Mouse (Mus musculus): ENCODE results near the gene Pafah1b3. TPM values are rescaled to one million over a fixed set of nuclear protein-coding genes. Genes with fewer than 3 reads are reported as not detected.

Gene Pafah1b3
- total and polyA plus RNA-seq, 3 experiments = 41.3 to 79.2 (median 76.9) TPM

- Histone ChIP-seq H3K9me3 (replicated peaks) (no peaks in the 10 kb centered on the region), H3K4me1 (ENCODE audit: insufficient read depth, low read depth, low read length) (peaks cover 97% of the 10 kb centered on the region), H3K27me3 (ENCODE audit: insufficient read depth, low read length) (no peaks in the 10 kb centered on the region), H3K36me3 (replicated peaks) (peaks cover 68% of the 10 kb centered on the region), H3K4me3 (ENCODE audit: low read depth, low read length) (peak overlapping the region; percentile 61; the same call in 1 of the 2 replicates)
- TF ChIP-seq GATA2 (IDR thresholded peaks at IDR 0.05; ENCODE audit: borderline replicate concordance, low read depth, low read length) (no peak), POLR2AphosphoS5 (IDR thresholded peaks at IDR 0.05; ENCODE audit: insufficient replicate concordance, low read depth, low read length) (no peak), GATA1 (IDR thresholded peaks at IDR 0.05; ENCODE audit: borderline replicate concordance, low read length) (no peak), CTCF (IDR thresholded peaks at IDR 0.05; ENCODE audit: low read depth, low read length) (no peak)
- DNase-seq (ENCODE audit: low spot score) = no peak
- no peak for ATAC-seq (ENCODE audit: extremely low read depth, insufficient number of reproducible peaks, low FRiP score, poor library complexity, severe bottlenecking)
These were observed 22.1 kb downstream of the Pafah1b3 start for GRCm38 (mm10) chr7:25275555-25276298.

GRCm38 (mm10) chr7:25274996-25275395 lies 22.8 kb downstream of the Pafah1b3 start:
- peaks cover 97% of the 10 kb centered on the region for H3K4me1 ChIP-seq (ENCODE audit: insufficient read depth, low read depth, low read length)
- no peaks in the 10 kb centered on the region for H3K9me3 ChIP-seq (replicated peaks)
- no peaks in the 10 kb centered on the region for H3K27me3 ChIP-seq (ENCODE audit: insufficient read depth, low read length)
- no peak for ATAC-seq (ENCODE audit: extremely low read depth, insufficient number of reproducible peaks, low FRiP score, poor library complexity, severe bottlenecking)
- no peak for TF ChIP-seq GATA2 (IDR thresholded peaks at IDR 0.05; ENCODE audit: borderline replicate concordance, low read depth, low read length)
- no peak for TF ChIP-seq GATA1 (IDR thresholded peaks at IDR 0.05; ENCODE audit: borderline replicate concordance, low read length)
- H3K4me3 ChIP-seq (ENCODE audit: low read depth, low read length) = peak overlapping the region; percentile 39; the same call in 1 of the 2 replicates
- H3K36me3 ChIP-seq (replicated peaks) = peaks cover 72% of the 10 kb centered on the region
- no peak for DNase-seq (ENCODE audit: low spot score)

- no peak for TF ChIP-seq CTCF (IDR thresholded peaks at IDR 0.05; ENCODE audit: low read depth, low read length)
- no peak for TF ChIP-seq GATA1 (IDR thresholded peaks at IDR 0.05; ENCODE audit: borderline replicate concordance, low read length)
- no peak for TF ChIP-seq GATA2 (IDR thresholded peaks at IDR 0.05; ENCODE audit: borderline replicate concordance, low read depth, low read length)
- TF ChIP-seq POLR2AphosphoS5 (IDR thresholded peaks at IDR 0.05; ENCODE audit: insufficient replicate concordance, low read depth, low read length) = no peak
- no peak for TF ChIP-seq TAL1 (conservative IDR thresholded peaks at IDR 0.05; ENCODE audit: low read depth, low read length)
- peak; percentile 46 for DNase-seq (ENCODE audit: low spot score)
- peak overlapping the region; percentile 39; the same call in 1 of the 2 replicates for H3K4me3 ChIP-seq (ENCODE audit: low read depth, low read length)
- H3K9me3 ChIP-seq (replicated peaks) = no peaks in the 10 kb centered on the region
- no peaks in the 10 kb centered on the region for H3K27me3 ChIP-seq (ENCODE audit: insufficient read depth, low read length)
- H3K4me1 ChIP-seq (ENCODE audit: insufficient read depth, low read depth, low read length) = peaks cover 97% of the 10 kb centered on the region
- ATAC-seq (ENCODE audit: extremely low read depth, insufficient number of reproducible peaks, low FRiP score, poor library complexity, severe bottlenecking) = no peak
- peaks cover 76% of the 10 kb centered on the region for H3K36me3 ChIP-seq (replicated peaks)
These were observed 23.2 kb downstream of the Pafah1b3 start for GRCm38 (mm10) chr7:25274571-25274970.

DNA sequence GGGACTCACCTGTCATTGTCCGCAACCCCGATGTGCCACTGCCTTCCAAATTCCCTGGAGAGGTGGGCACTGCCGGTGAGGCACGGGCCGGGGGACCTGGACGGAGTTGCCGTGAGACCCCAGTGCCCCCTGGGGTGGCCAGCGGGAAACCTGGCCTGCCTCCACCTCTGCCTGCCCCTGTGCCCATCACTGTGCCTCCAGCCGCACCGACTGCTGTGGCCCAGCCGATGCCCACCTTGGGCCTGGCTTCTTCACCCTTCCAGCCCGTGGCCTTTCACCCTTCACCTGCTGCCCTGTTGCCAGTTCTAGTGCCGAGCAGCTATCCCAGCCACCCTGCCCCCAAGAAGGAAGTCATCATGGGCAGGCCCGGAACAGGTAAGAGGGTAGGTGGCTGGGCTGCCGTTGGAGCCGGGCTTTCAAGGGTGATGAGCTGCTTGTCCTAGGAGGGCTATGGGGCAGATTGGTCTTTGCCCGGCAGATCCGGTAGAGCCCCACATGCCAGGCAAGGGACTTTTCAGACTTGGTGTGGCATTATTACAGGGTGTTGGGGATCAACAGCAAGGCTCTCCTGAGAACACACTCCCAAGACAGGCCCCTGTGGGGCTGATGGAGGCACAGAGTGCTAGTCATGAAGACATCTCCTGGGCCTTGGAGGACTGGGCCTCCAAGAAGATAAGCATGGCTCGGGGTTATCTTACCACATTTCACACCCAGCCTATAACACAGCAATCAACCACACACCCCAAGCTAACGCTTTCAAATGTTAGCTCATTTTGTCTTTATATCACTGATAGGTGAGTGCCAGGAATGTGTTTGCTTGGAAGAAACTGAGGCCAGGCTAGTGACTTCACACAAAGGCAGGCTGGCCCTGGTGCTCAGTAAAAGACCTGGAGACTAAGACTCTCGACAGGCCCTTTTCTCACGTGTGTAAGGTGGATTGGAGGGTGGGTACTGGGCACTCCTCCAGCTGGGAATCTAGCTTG lies 24.2 kb downstream of the Pafah1b3 start:
- Histone ChIP-seq H3K36me3 (replicated peaks) (peaks cover 76% of the 10 kb centered on the region), H3K4me1 (ENCODE audit: insufficient read depth, low read depth, low read length) (peaks cover 98% of the 10 kb centered on the region), H3K9me3 (replicated peaks) (no peaks in the 10 kb centered on the region), H3K4me3 (ENCODE audit: low read depth, low read length) (peak overlapping the region; percentile 65; the same call in 1 of the 2 replicates), H3K27me3 (ENCODE audit: insufficient read depth, low read length) (no peaks in the 10 kb centered on the region)
- ATAC-seq (ENCODE audit: extremely low read depth, insufficient number of reproducible peaks, low FRiP score, poor library complexity, severe bottlenecking) (no peak), DNase-seq (ENCODE audit: low spot score) (peak; percentile 44)
- TF ChIP-seq CTCF (IDR thresholded peaks at IDR 0.05; ENCODE audit: low read depth, low read length) = no peak
- no peak for TF ChIP-seq TAL1 (conservative IDR thresholded peaks at IDR 0.05; ENCODE audit: low read depth, low read length)
- TF ChIP-seq GATA2 (IDR thresholded peaks at IDR 0.05; ENCODE audit: borderline replicate concordance, low read depth, low read length) = no peak
- TF ChIP-seq GATA1 (IDR thresholded peaks at IDR 0.05; ENCODE audit: borderline replicate concordance, low read length) = no peak
- TF ChIP-seq POLR2AphosphoS5 (IDR thresholded peaks at IDR 0.05; ENCODE audit: insufficient replicate concordance, low read depth, low read length) = no peak

- Histone ChIP-seq H3K4me3 (ENCODE audit: low read depth, low read length) (peak overlapping the region; percentile 65; the same call in 1 of the 2 replicates), H3K4me1 (ENCODE audit: insufficient read depth, low read depth, low read length) (peaks cover 92% of the 10 kb centered on the region), H3K27me3 (ENCODE audit: insufficient read depth, low read length) (no peaks in the 10 kb centered on the region), H3K9me3 (replicated peaks) (no peaks in the 10 kb centered on the region), H3K36me3 (replicated peaks) (peaks cover 75% of the 10 kb centered on the region)
- no peak for ATAC-seq (ENCODE audit: extremely low read depth, insufficient number of reproducible peaks, low FRiP score, poor library complexity, severe bottlenecking)
- TF ChIP-seq GATA2 (IDR thresholded peaks at IDR 0.05; ENCODE audit: borderline replicate concordance, low read depth, low read length) (no peak), POLR2AphosphoS5 (IDR thresholded peaks at IDR 0.05; ENCODE audit: insufficient replicate concordance, low read depth, low read length) (no peak)
- DNase-seq (ENCODE audit: low spot score) = no peak
These were observed 25.1 kb downstream of the Pafah1b3 start for GRCm38 (mm10) chr7:25272445-25273258.

Data from G1E (cell line).